Mouse (Mus musculus): ENCODE measurements around the gene Gal3st2c. TPM values are rescaled to one million over a fixed set of nuclear protein-coding genes. Genes with fewer than 3 reads are reported as not detected.
"Not testable (repeated sequence)": the region's sequence is repeated elsewhere in the genome, so short reads cannot be mapped to it uniquely, and the experiment has no call there.

The Gal3st2c gene
- polyA plus RNA-seq, 1 experiment from 2014 or later: 0.04 TPM

GRCm38 (mm10) chr1:94005954-94006506 is 15.7 kb downstream of the Gal3st2c start:
- not testable (repeated sequence) for H3K4me1 ChIP-seq (replicated peaks); H3K36me3 ChIP-seq; H3K4me3 ChIP-seq; H3K9ac ChIP-seq; H3K9me3 ChIP-seq (replicated peaks); H3K27ac ChIP-seq; H3K27me3 ChIP-seq; H3K4me2 ChIP-seq; ATAC-seq (replicated peaks; ENCODE audit: insufficient number of reproducible peaks, insufficient read depth, low FRiP score, low read depth)
- WGBS: 52% methylated on average over 2 of the region's 2 CpGs

- WGBS: 81% methylated on average over 16 of the region's 19 CpGs
- not testable (repeated sequence) for H3K27me3 ChIP-seq; H3K36me3 ChIP-seq; H3K4me1 ChIP-seq (replicated peaks); H3K4me2 ChIP-seq; ATAC-seq (replicated peaks; ENCODE audit: insufficient number of reproducible peaks, insufficient read depth, low FRiP score, low read depth); H3K4me3 ChIP-seq; H3K9me3 ChIP-seq (replicated peaks); H3K9ac ChIP-seq; H3K27ac ChIP-seq
These were observed 18.5 kb downstream of the Gal3st2c start for GRCm38 (mm10) chr1:94008826-94009225.

- 62% methylated on average over 3 of the region's 3 CpGs for WGBS
- H3K27ac ChIP-seq: no peak overlapping the region
- H3K9ac ChIP-seq: no peak overlapping the region
- no peaks in the 10 kb centered on the region for H3K4me1 ChIP-seq (replicated peaks)
- H3K4me2 ChIP-seq: no peak overlapping the region
- H3K36me3 ChIP-seq: no peaks in the 10 kb centered on the region
- H3K9me3 ChIP-seq (replicated peaks): no peaks in the 10 kb centered on the region
- no peak overlapping the region for H3K4me3 ChIP-seq
- no peak for ATAC-seq (replicated peaks; ENCODE audit: insufficient number of reproducible peaks, insufficient read depth, low FRiP score, low read depth)
- H3K27me3 ChIP-seq: no peaks in the 10 kb centered on the region
These were observed 21.3 kb downstream of the Gal3st2c start for GRCm38 (mm10) chr1:94011643-94012042.

- no peak within 1 kb of the TSS for H3K4me2 ChIP-seq
- no peaks in the 10 kb centered on the region for H3K27me3 ChIP-seq
- H3K9ac ChIP-seq: no peak within 1 kb of the TSS
- H3K4me1 ChIP-seq (replicated peaks): no peaks in the 10 kb centered on the region
- WGBS: 78% methylated on average over 6 of the region's 6 CpGs
- no peak within 1 kb of the TSS for H3K4me3 ChIP-seq
- H3K9me3 ChIP-seq (replicated peaks): no peaks in the 10 kb centered on the region
- no peaks in the 10 kb centered on the region for H3K36me3 ChIP-seq
- H3K27ac ChIP-seq: no peak within 1 kb of the TSS
- ATAC-seq (replicated peaks; ENCODE audit: insufficient number of reproducible peaks, insufficient read depth, low FRiP score, low read depth): no peak
These were observed 29.8 kb downstream of the Gal3st2c start, which contains the start of gene Neu4 for GRCm38 (mm10) chr1:94020151-94020550. TSS of gene Neu4 (plus strand) at chr1:94020451.

GRCm38 (mm10) chr1:94027506-94028108 is 37.3 kb downstream of the Gal3st2c start:
- no peak overlapping the region for H3K4me2 ChIP-seq
- WGBS: 82% methylated on average over 12 of the region's 12 CpGs
- no peak overlapping the region for H3K4me3 ChIP-seq
- H3K27me3 ChIP-seq: no peaks in the 10 kb centered on the region
- H3K9me3 ChIP-seq (replicated peaks): no peaks in the 10 kb centered on the region
- H3K27ac ChIP-seq: no peak overlapping the region
- H3K9ac ChIP-seq: no peak overlapping the region
- ATAC-seq (replicated peaks; ENCODE audit: insufficient number of reproducible peaks, insufficient read depth, low FRiP score, low read depth): no peak
- H3K36me3 ChIP-seq: no peaks in the 10 kb centered on the region
- H3K4me1 ChIP-seq (replicated peaks): no peaks in the 10 kb centered on the region

- Histone ChIP-seq H3K9ac (no peak overlapping the region), H3K27ac (no peak overlapping the region), H3K4me1 (replicated peaks) (no peaks in the 10 kb centered on the region), H3K9me3 (replicated peaks) (no peaks in the 10 kb centered on the region), H3K36me3 (no peaks in the 10 kb centered on the region), H3K27me3 (no peaks in the 10 kb centered on the region), H3K4me3 (no peak overlapping the region), H3K4me2 (no peak overlapping the region)
- 85% methylated on average over 2 of the region's 2 CpGs for WGBS
- no peak for ATAC-seq (replicated peaks; ENCODE audit: insufficient number of reproducible peaks, insufficient read depth, low FRiP score, low read depth)
These were observed 38.4 kb downstream of the Gal3st2c start for GRCm38 (mm10) chr1:94028741-94029140.

GRCm38 (mm10) chr1:94033075-94033602 is 42.8 kb downstream of the Gal3st2c start:
- H3K36me3 ChIP-seq: no peaks in the 10 kb centered on the region
- no peak for ATAC-seq (replicated peaks; ENCODE audit: insufficient number of reproducible peaks, insufficient read depth, low FRiP score, low read depth)
- WGBS: 76% methylated on average over 2 of the region's 2 CpGs

GRCm38 (mm10) chr1:94034984-94035743 is 44.9 kb downstream of the Gal3st2c start:
- no peaks in the 10 kb centered on the region for H3K9me3 ChIP-seq (replicated peaks)
- no peaks in the 10 kb centered on the region for H3K36me3 ChIP-seq
- 0% methylated on average over 25 of the region's 25 CpGs for WGBS
- peak overlapping the region; percentile 80 for H3K4me2 ChIP-seq
- no peaks in the 10 kb centered on the region for H3K27me3 ChIP-seq
- peak overlapping the region; percentile 44 for H3K9ac ChIP-seq
- H3K4me3 ChIP-seq: peak overlapping the region; percentile 49
- H3K4me1 ChIP-seq (replicated peaks): peaks cover 11% of the 10 kb centered on the region
- ATAC-seq (replicated peaks; ENCODE audit: insufficient number of reproducible peaks, insufficient read depth, low FRiP score, low read depth): peak; percentile 91
- H3K27ac ChIP-seq: peak overlapping the region; percentile 91

More at GRCm38 (mm10) chr1:94033075-94033602, 42.8 kb downstream of the Gal3st2c start:
- H3K4me3 ChIP-seq: no peak overlapping the region
- no peak overlapping the region for H3K4me2 ChIP-seq
- peaks cover 11% of the 10 kb centered on the region for H3K4me1 ChIP-seq (replicated peaks)
- no peak overlapping the region for H3K9ac ChIP-seq
- H3K27ac ChIP-seq: no peak overlapping the region
- H3K27me3 ChIP-seq: no peaks in the 10 kb centered on the region
- no peaks in the 10 kb centered on the region for H3K9me3 ChIP-seq (replicated peaks)

GRCm38 (mm10) chr1:94040391-94040790 is 50.1 kb downstream of the Gal3st2c start:
- Histone ChIP-seq H3K4me3 (no peak overlapping the region), H3K4me1 (replicated peaks) (peaks cover 4% of the 10 kb centered on the region), H3K27me3 (no peaks in the 10 kb centered on the region), H3K27ac (no peak overlapping the region), H3K36me3 (no peaks in the 10 kb centered on the region), H3K9me3 (replicated peaks) (no peaks in the 10 kb centered on the region), H3K9ac (no peak overlapping the region), H3K4me2 (no peak overlapping the region)
- WGBS: 92% methylated on average over 2 of the region's 2 CpGs
- no peak for ATAC-seq (replicated peaks; ENCODE audit: insufficient number of reproducible peaks, insufficient read depth, low FRiP score, low read depth)

GRCm38 (mm10) chr1:94045559-94045958 is 55.2 kb downstream of the Gal3st2c start:
- Histone ChIP-seq H3K9ac (no peak overlapping the region), H3K4me2 (no peak overlapping the region), H3K36me3 (no peaks in the 10 kb centered on the region), H3K27ac (no peak overlapping the region), H3K4me1 (replicated peaks) (no peaks in the 10 kb centered on the region), H3K9me3 (replicated peaks) (no peaks in the 10 kb centered on the region), H3K4me3 (no peak overlapping the region), H3K27me3 (no peaks in the 10 kb centered on the region)
- ATAC-seq (replicated peaks; ENCODE audit: insufficient number of reproducible peaks, insufficient read depth, low FRiP score, low read depth): no peak
- WGBS: 67% methylated on average over 3 of the region's 3 CpGs

- Histone ChIP-seq H3K27me3 (no peaks in the 10 kb centered on the region), H3K9ac (no peak overlapping the region), H3K27ac (no peak overlapping the region), H3K4me2 (no peak overlapping the region), H3K4me1 (replicated peaks) (no peaks in the 10 kb centered on the region), H3K9me3 (replicated peaks) (no peaks in the 10 kb centered on the region), H3K36me3 (no peaks in the 10 kb centered on the region), H3K4me3 (no peak overlapping the region)
- no peak for ATAC-seq (replicated peaks; ENCODE audit: insufficient number of reproducible peaks, insufficient read depth, low FRiP score, low read depth)
- 74% methylated on average over 4 of the region's 4 CpGs for WGBS
These were observed 56.2 kb downstream of the Gal3st2c start for GRCm38 (mm10) chr1:94046544-94046943.
